Mouse (Mus musculus) brain, embryonic 14.5 days (tissue): ENCODE measurements around the gene Pitpnc1.

Source experiments
- CTCF ChIP-seq: fragments of 200-500 bp; IDR thresholded peaks from 2 replicates; pipeline ENCODE4 v1.5.1; 2012; ENCODE audit warnings: inconsistent platforms, mild to moderate bottlenecking, moderate library complexity, borderline replicate concordance; ENCODE audit not compliant: insufficient read depth, insufficient read length; ENCODE audit errors: extremely low read depth
- POLR2A ChIP-seq: fragments of 200-500 bp; IDR thresholded peaks from 2 replicates; pipeline ENCODE4 v1.6.1; 2012; ENCODE audit warnings: mild to moderate bottlenecking, inconsistent platforms, borderline replicate concordance; ENCODE audit not compliant: poor library complexity, insufficient read depth, insufficient read length, severe bottlenecking; ENCODE audit errors: extremely low read depth

GRCm38 (mm10) chr11:107233252-107233890 is 237.1 kb downstream of the Pitpnc1 start:
- no peak for TF ChIP-seq CTCF
- no peak for TF ChIP-seq POLR2A
